Mouse (Mus musculus): Measurements from ENCODE around the gene Pfkfb3.

DNA sequence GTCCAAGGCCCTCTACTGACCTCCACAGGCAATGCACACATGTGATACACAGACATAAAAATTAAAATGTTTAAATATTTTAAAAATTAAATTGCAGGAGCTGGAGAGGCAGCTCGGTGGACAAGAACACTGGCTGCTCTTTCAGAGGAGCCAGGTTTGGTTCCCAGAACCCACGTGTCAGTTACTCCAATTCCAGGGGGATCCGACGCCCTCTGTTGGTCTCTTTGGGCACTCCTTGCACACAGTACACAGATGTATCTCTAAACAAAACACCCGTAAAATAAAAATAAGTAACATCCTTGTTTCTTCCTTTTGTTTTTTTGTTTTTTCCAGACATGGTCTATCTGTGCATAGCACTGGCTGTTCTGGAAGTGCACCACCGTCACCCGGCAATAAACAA is 10.7 kb downstream of the Pfkfb3 start:
- TF ChIP-seq CTCF (IDR thresholded peaks at IDR 0.05; ENCODE audit: low read depth), result no peak
- no peak for TF ChIP-seq EP300 (IDR thresholded peaks at IDR 0.05; ENCODE audit: low read depth)

All from liver, embryonic 14.5 days (tissue).